Mouse (Mus musculus) left cerebral cortex, postnatal 4 days (tissue): Measurements from ENCODE around the gene Heatr3. TPM values are rescaled to one million over a fixed set of nuclear protein-coding genes. Genes with fewer than 3 reads are reported as not detected.
"Not testable (repeated sequence)": the region's sequence is repeated elsewhere in the genome, so short reads cannot be mapped to it uniquely, and the experiment has no call there.

ENCODE experiments used
- DNase-seq: peaks from one replicate; pipeline ENCODE4 v3.0.0-alpha.2; 2022
- intact Hi-C: fragments of 180-260 bp; cut with DNase I; formaldehyde crosslinking; loops from one replicate; pipeline ENCODE4 v1.15.1; 2025
- microRNA-seq: library from miRNA; unstranded; fragments of <30 nt; microRNA quantifications from one replicate; pipeline ENCODE4 v1.2.0, GENCODE M21; 2022
- total RNA-seq, 2 experiments: library from RNA; stranded (reverse); gene quantifications; 2 replicates each; pipeline ENCODE4 v1.2.3; 2021

The Heatr3 gene
- total RNA-seq, 2 experiments from 2014 or later: 34.3 to 34.9 TPM

- no peak for DNase-seq
- intact Hi-C loops: no loop called here
Measured at GRCm38 (mm10) chr8:88184914-88185313, 47.3 kb downstream of the Heatr3 start.

DNA sequence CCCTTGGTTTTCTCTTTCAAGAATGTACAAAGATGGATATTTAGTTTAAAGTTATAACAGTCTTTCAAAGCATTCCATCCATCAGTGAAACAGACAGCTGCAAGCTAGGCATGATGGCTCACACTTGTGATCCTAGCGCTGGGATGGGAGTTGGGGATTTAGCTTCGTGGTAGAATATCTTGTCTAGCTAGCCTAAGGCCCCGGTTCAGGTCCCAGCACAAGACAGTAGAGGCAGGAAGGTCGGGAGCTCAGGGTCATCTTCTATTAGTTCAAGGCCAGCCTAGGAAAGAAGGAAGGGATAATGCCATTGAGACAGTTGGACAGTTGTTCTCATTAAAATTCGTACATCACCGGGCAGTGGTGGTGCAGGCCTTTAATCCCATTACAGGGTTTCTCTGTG is 48.1 kb downstream of the Heatr3 start:
- DNase-seq: no peak
- intact Hi-C loops: no loop called here

DNA sequence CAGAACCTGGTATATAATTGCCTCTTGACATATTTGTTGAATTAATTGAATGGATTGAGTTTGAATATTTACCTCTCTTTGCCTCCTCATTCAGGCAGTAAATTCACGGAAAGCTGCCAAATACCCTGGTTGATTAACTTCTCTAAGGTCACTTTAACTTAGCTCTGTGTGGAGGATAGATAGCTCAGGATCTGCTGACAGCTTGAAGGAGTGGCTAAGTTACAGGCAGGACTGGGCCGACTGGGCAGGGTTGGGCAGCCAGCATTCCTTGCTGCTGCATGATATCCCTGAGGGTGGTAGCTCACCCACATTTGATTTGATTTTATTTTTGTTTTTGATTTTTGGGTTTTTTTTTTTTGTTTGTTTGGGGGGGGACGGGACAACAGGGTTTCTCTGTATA is 59.7 kb downstream of the Heatr3 start:
- intact Hi-C loops: no loop called here
- DNase-seq: no peak

DNA sequence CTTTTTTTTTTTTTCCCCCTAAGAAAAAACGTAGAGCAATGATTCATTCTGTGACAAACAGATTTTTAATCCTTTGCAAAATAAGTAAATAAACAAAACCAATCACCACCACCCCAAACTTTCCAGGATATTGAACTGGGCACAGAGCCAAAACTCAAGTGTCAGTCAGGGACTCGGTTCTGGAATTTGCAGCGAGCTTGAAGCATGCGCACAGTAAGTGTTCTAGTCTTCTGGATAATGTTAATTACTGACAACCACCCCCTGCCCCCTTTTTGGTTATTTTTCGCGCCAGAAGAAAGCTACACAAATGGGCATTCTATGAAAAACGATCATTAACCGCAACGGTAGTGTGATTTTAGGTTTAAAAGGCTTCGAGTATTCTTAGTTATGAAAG is 60.9 kb downstream of the Heatr3 start:
- peak; percentile 18 for DNase-seq
- intact Hi-C loops: no loop called here

DNA sequence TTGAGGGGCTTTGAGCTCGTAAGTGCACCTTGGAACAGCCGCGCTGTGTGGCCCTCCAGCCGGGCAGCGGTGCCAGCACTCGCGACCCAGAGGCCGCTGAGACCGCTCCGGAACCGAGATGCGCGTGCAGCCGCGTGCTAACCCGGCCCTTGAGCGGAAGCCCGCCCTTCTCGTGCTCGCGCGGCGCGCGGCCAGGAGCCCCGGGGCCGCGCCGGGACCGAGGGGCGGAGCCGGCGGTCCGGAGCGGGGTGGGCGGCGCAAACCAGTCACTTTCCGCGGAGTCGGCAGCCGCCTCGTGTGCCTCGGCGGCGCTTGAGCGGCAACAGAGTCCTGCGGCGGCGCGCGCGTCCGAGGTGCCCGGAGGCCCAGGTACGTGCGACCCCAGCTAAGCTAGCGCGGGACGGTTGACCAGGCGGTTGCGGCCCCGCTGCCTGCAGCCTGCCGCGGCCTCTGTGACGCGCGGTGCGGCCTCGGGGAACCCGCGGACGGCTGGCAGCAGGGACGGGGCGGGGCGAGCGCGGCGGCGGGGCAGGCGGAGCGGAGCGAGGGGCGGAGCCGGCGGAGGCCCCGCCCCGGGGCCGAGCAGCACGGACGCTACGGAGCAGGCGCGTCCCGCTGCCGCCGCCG is 61.4 kb downstream of the Heatr3 start, which contains the start of gene Tent4b:
Gene Tent4b (plus strand): TSS at position 269 of the 627 bp plus-strand sequence.
- intact Hi-C loops: no loop called here
- DNase-seq: peak; percentile 94

DNA sequence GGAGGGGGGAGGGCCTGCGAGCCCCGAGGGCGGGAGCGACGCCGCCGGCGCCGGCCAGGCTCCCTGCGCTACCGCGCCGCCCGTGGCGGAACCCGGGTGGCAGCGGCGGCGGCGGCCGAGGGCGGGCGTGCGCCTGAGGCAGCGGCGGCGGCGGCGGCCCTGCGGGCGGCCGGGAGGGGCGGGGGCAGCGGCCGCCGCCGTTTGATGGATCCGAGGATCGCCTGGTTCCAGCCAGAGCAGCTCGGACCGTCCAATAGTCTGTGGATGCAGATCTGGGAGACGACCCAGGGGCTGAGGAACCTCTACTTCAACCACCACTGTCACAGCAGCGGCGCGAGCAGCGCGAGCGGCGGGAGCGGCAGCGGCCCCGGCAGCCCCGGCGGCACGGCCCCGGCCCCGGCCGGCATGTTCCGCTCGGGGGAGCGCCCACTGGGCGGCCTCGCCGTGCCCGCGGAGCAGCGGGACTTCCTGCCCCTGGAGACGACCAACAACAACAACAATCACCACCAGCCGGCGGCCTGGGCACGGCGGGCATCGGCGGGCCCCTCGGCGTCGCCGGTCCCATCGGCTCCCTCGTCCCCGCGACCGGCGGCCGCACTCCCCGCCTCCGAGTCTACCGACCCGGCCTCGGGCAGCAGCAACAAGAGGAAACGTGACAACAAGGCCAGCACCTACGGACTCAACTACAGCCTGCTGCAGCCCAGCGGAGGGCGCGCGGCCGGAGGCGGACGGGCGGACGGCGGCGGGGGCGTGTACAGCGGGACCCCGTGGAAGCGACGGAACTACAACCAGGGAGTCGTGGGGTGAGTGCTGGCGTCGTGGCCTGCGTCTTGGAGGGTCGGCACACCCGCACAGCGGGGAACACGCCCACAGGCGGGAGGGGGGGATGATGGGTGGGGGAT is 62.3 kb downstream of the Heatr3 start:
- DNase-seq: peak; percentile 35
- intact Hi-C loops: no loop called here

DNA sequence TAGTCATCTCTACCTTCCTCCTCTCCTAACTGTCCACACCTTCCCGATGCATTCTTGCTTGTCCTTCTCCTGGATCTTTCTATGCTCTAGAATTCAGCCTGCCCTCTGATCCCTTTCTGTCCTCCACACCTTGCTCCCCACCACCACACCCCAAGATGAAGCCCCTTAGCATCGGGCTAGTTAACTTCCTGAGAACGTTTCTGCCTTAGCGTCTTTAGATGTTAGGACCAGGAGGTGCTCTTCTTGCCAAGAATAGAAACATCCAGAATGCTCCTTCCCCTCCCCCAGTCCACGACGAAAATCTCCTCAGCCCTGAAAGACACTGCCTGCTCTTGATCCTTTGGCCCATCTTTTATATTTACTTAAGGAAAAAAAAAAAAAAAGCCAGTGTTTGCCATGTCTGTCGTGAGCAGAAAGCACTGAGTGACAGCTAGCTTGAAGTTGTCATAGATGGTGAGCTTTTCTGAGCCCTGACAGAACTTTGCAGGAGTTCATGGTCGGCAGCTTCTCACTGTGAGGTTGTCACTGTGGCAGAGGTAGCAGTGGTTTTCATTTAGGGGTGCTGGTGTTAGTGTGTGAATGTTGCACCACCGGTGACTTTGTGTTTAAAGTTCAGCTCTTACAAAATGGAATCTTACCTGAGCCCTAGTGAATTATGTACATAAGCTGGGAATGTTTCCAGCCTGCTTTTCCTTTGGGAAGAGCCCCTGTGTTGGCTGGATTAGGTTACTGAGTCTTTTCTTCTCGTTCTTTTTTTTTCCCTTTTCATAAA is 63.3 kb downstream of the Heatr3 start:
- peak; percentile 5 for DNase-seq
- intact Hi-C loops: no loop called here

GRCm38 (mm10) chr8:88201641-88202040 is 64.0 kb downstream of the Heatr3 start:
- intact Hi-C loops: no loop called here
- DNase-seq: no peak

- intact Hi-C loops: no loop called here
- no peak for DNase-seq
Measured at GRCm38 (mm10) chr8:88206016-88206415, 68.4 kb downstream of the Heatr3 start.

DNA sequence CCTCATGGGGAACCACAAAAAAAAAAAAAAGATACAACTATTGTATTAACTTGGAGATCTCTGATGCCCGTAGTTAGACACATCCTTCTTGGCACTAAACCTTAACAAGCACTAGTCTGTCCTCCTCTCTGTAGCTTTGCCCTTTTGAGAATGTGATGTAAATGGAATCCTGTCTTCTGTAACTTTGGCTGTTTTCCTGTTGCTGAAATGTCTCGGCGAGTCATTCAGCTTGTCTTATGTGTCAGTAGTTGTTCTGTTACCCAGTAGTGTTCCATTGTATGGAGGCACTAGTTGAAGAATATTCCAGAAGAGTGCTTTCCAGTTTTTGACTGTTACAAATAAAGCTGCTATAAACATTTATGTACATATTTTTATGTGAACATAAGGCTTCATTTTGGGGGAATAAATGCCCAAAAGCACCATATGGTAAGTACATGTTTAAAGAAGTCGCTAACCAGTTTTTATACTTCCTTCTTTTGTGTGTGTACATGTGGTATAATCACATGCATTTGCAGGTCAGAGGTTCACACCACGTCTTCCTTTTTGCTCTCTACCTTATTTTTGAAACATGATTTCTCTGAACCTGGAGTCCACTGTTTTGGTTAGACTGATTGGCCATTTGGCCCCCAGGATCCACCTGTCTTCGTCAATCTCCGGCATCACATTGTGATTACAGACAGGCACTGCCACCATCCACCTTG is 69.6 kb downstream of the Heatr3 start:
- DNase-seq: no peak
- intact Hi-C loops: no loop called here

DNA sequence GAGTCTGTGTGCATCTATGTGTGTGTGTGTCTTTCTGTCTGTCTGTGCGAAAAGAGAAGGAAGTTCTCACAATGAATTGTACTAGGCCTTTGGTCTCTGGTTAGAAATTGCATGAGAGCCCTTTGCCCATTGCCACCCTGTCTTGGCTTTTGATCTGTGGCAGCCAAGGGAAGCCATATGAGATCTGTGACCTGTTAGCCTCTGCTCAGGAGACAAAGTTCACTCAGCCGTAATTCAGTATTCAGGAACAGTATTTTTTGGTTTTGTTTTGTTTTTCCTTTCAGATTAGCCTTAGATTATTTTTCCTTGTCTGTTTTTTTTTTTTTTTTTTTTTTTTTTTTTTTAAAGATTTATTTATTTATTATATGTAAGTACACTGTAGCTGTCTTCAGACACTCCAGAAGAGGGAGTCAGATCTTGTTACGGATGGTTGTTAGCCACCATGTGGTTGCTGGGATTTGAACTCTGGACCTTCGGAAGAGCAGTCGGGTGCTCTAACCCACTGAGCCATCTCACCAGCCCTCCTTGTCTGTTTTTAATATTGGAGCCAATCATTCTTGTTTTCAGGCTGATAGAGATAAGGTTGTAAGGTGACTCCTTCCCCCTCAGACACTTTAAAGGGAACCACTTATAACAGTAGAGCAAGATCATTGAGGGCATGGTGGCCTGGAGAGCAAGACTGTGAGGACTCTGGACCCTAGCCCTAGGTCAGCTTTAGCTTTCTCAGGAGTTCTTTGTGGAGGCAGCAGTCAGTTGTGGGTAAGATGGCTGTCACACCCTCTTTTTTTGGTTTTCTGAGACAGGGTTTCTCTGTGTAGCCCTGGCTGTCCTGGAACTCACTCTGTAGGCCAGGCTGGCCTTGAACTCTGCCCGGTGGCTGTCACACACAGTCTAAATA is 72.5 kb downstream of the Heatr3 start:
- intact Hi-C loops, DNase-seq: not testable (repeated sequence)

- intact Hi-C loops: no loop called here
- no peak for DNase-seq
Measured at GRCm38 (mm10) chr8:88221353-88221752, 83.7 kb downstream of the Heatr3 start.

Small RNAs within 50 kb of the gene (microRNA-seq; reads per million reads assigned to microRNA genes)
- gene Mir7071: 3.0 reads per million, percentile 1 among the genes with 10 or more reads in this experiment

Other genes with a start within 250 kb of the Heatr3 start
- 10 to 100 TPM; 28.3 to 34.8 TPM for gene Zfp423, start 178.3 kb upstream of the Heatr3 start, total RNA-seq
- gene Cnep1r1, start 19.1 kb upstream of the Heatr3 start, total RNA-seq: 10 to 100 TPM; 34.3 to 35.9 TPM
- gene Tent4b, start 61.4 kb downstream of the Heatr3 start, total RNA-seq: 10 to 100 TPM; 40.5 to 45.4 TPM
- gene Adcy7, start 134.5 kb downstream of the Heatr3 start, total RNA-seq: 10 to 100 TPM; 10.1 TPM
- gene Brd7, start 224.3 kb downstream of the Heatr3 start, total RNA-seq: 10 to 100 TPM; 63.8 to 76.9 TPM